Mouse (Mus musculus) lung, embryonic 14.5 days (tissue): ENCODE results near the gene Mcm8. TPM values are rescaled to one million over a fixed set of nuclear protein-coding genes. Genes with fewer than 3 reads are reported as not detected.

Experiments
- ATAC-seq: fragments of 200-750 bp; cut with Nextera tagmentation; 2 replicates; pipeline ENCODE4 v1.8.0; 2017; ENCODE audit warnings: mild to moderate bottlenecking, moderate TSS enrichment, moderate library complexity; ENCODE audit not compliant: insufficient read depth
- DNase-seq: peaks from one replicate; pipeline ENCODE4 v3.0.0-alpha.2; 2015
- H3K27ac ChIP-seq: fragments of 300-500 bp; sonication (generic); 2 replicates; pipeline ENCODE4 v1.5.1; 2014; ENCODE audit warnings: low read depth, mild to moderate bottlenecking, moderate library complexity
- H3K27me3 ChIP-seq: fragments of 300-500 bp; sonication (generic); 2 replicates; pipeline ENCODE4 v1.6.1; 2014; ENCODE audit warnings: low read length, control low read depth; ENCODE audit not compliant: insufficient read depth
- H3K36me3 ChIP-seq: fragments of 300-500 bp; sonication (generic); 2 replicates; pipeline ENCODE4 v1.6.1; 2014; ENCODE audit warnings: control low read depth; ENCODE audit not compliant: insufficient read depth
- H3K4me1 ChIP-seq: fragments of 300-500 bp; sonication (generic); 2 replicates; pipeline ENCODE4 v1.6.1; 2014; ENCODE audit warnings: antibody characterized with exemption, control low read depth; ENCODE audit not compliant: insufficient read depth
- H3K4me2 ChIP-seq: fragments of 300-500 bp; sonication (generic); 2 replicates; pipeline ENCODE4 v1.6.1; 2014; ENCODE audit warnings: mild to moderate bottlenecking
- H3K4me3 ChIP-seq: fragments of 300-500 bp; sonication (generic); 2 replicates; pipeline ENCODE4 v1.5.1; 2014; ENCODE audit warnings: low read depth, low read length
- H3K9ac ChIP-seq: fragments of 300-500 bp; sonication (generic); 2 replicates; pipeline ENCODE4 v1.6.1; 2014
- H3K9me3 ChIP-seq: fragments of 300-500 bp; sonication (generic); 2 replicates; pipeline ENCODE4 v1.6.1; 2016; ENCODE audit warnings: low read depth, low read length, control low read depth
- CTCF ChIP-seq: IDR thresholded peaks from 2 replicates; pipeline ENCODE4 v1.5.1; 2016; ENCODE audit warnings: antibody characterized with exemption, low read depth
- WGBS: fragments of 180-500 bp; shearing (Covaris S2); extraction: QIAGEN DNeasy Blood & Tissue Kit; methylation state at CpG from one replicate; pipeline ENCODE4 v1.1.7; 2014; 5-methylcytosine and 5-hydroxymethylcytosine counted together
- polyA plus RNA-seq: library from polyadenylated mRNA; unstranded; fragments of >200 nt; fragmentation: Nextera tagmentation; extraction: Ambion mirVana; gene quantifications from 2 replicates; pipeline ENCODE4 v1.2.1, GENCODE M21; 2014

Mcm8 gene
- polyA plus RNA-seq, 1 experiment from 2014 or later: 17.0 TPM

- Histone ChIP-seq H3K27ac (no peak overlapping the region), H3K4me1 (no peaks in the 10 kb centered on the region), H3K4me2 (no peak overlapping the region), H3K9ac (no peak overlapping the region), H3K9me3 (no peaks in the 10 kb centered on the region), H3K36me3 (0 out of 2 replicates have a peak, but pooled peaks cover 8% of the 10 kb centered on the region), H3K27me3 (no peaks in the 10 kb centered on the region), H3K4me3 (no peak overlapping the region)
- ATAC-seq: no peak
- DNase-seq: no peak
- 64% methylated on average over 5 of the region's 5 CpGs for WGBS
- TF ChIP-seq CTCF: no peak
Measured at GRCm38 (mm10) chr2:132856333-132856732, 40.4 kb downstream of the Mcm8 start.

DNA sequence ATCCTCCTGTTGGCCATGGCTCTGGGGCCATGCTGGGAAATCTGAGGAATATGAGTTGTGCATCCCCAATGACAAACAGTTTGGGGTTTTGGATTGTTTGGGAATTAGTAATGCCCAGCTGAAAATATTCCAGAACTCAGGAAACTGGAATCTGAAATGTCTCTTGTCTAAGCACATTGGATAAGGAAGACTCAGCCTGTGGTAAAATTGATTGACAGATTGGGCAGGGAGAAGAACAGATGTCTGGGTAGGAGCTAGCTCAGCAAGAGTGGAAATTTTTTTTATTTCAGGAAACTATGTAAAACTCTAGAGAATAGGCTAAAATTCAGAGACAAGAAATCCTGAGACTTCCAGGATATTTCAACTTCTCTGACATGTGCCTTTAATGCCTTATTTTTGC lies 44.5 kb downstream of the Mcm8 start:
- DNase-seq: no peak
- no peak for ATAC-seq
- H3K27me3 ChIP-seq: no peaks in the 10 kb centered on the region
- TF ChIP-seq CTCF: no peak
- H3K4me3 ChIP-seq: no peak overlapping the region
- peaks cover 7% of the 10 kb centered on the region; the same call in 1 of the 2 replicates for H3K36me3 ChIP-seq
- H3K9me3 ChIP-seq: no peaks in the 10 kb centered on the region
- no peaks in the 10 kb centered on the region for H3K4me1 ChIP-seq
- no peak overlapping the region for H3K4me2 ChIP-seq
- H3K9ac ChIP-seq: no peak overlapping the region
- H3K27ac ChIP-seq: no peak overlapping the region

- Histone ChIP-seq H3K27me3 (no peaks in the 10 kb centered on the region), H3K36me3 (peaks cover 14% of the 10 kb centered on the region; the same call in 1 of the 2 replicates), H3K4me2 (no peak overlapping the region), H3K4me1 (no peaks in the 10 kb centered on the region), H3K9me3 (no peaks in the 10 kb centered on the region), H3K9ac (no peak overlapping the region), H3K4me3 (no peak overlapping the region), H3K27ac (no peak overlapping the region)
- no peak for TF ChIP-seq CTCF
- WGBS: 81% methylated on average over 2 of the region's 2 CpGs
- no peak for ATAC-seq
- DNase-seq: no peak
Measured at GRCm38 (mm10) chr2:132861456-132861855, 45.5 kb downstream of the Mcm8 start.

DNA sequence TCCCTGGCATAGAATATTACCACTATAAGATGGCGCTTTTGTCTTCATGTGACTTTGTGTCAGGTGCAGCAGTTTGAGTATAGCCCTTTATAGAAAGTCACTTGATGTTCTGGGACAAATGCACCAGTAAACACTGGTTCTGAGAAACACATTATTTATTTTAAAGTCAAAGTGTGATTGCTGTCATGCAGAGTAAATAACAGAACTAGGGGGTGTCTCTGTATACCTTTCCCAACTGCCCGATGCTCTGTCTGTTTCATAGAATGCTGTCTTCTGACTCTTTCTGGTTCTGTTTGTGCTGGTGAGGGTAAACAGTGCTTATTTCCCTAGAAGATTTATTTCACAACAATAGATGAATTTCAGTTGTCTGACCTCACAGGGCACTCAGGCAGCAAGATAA lies 47.4 kb downstream of the Mcm8 start:
- ATAC-seq (no peak), DNase-seq (no peak)
- no peak overlapping the region for H3K4me2 ChIP-seq
- WGBS: 88% methylated on average over 2 of the region's 2 CpGs
- no peak overlapping the region for H3K9ac ChIP-seq
- H3K9me3 ChIP-seq: no peaks in the 10 kb centered on the region
- H3K4me1 ChIP-seq: no peaks in the 10 kb centered on the region
- peaks cover 25% of the 10 kb centered on the region; the same call in 1 of the 2 replicates for H3K36me3 ChIP-seq
- H3K27me3 ChIP-seq: no peaks in the 10 kb centered on the region
- no peak for TF ChIP-seq CTCF
- H3K4me3 ChIP-seq: no peak overlapping the region
- no peak overlapping the region for H3K27ac ChIP-seq

- ATAC-seq (no peak), DNase-seq (no peak)
- H3K9me3 ChIP-seq: no peaks in the 10 kb centered on the region
- H3K27ac ChIP-seq: no peak overlapping the region
- TF ChIP-seq CTCF: no peak
- no peaks in the 10 kb centered on the region for H3K4me1 ChIP-seq
- WGBS: 58% methylated on average over 5 of the region's 5 CpGs
- no peak overlapping the region for H3K9ac ChIP-seq
- H3K27me3 ChIP-seq: no peaks in the 10 kb centered on the region
- no peak overlapping the region for H3K4me2 ChIP-seq
- H3K36me3 ChIP-seq: peaks cover 25% of the 10 kb centered on the region; the same call in 1 of the 2 replicates
- H3K4me3 ChIP-seq: no peak overlapping the region
Measured at GRCm38 (mm10) chr2:132867521-132867920, 51.6 kb downstream of the Mcm8 start.

GRCm38 (mm10) chr2:132869682-132870081 lies 53.7 kb downstream of the Mcm8 start:
- 84% methylated on average over 5 of the region's 5 CpGs for WGBS
- DNase-seq (no peak), ATAC-seq (no peak)
- no peak overlapping the region for H3K4me3 ChIP-seq
- no peak overlapping the region for H3K27ac ChIP-seq
- H3K36me3 ChIP-seq: peaks cover 23% of the 10 kb centered on the region; the same call in 1 of the 2 replicates
- no peak overlapping the region for H3K4me2 ChIP-seq
- H3K4me1 ChIP-seq: no peaks in the 10 kb centered on the region
- H3K9ac ChIP-seq: no peak overlapping the region
- no peaks in the 10 kb centered on the region for H3K9me3 ChIP-seq
- no peaks in the 10 kb centered on the region for H3K27me3 ChIP-seq
- TF ChIP-seq CTCF: no peak

DNA sequence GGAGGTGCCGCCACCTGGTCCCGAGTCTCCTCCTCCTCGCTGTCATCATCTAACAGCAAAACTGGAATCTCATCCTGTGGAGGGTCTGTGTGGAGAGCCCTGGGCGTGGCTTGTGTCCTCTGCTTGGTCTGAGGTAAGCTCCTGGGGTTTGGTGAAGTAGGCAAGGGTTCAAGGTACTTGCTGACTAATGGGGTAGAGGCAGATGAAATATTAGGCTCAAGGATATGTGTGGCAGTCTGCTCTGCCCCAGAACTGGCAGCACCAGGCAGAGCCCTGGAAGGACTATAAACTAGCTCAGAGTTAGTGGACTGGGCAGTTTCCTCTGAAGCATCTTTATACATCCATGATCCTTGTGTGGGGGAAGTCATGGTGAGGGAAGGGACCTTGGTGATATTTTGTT lies 54.3 kb downstream of the Mcm8 start:
- no peak for ATAC-seq
- TF ChIP-seq CTCF: no peak

DNA sequence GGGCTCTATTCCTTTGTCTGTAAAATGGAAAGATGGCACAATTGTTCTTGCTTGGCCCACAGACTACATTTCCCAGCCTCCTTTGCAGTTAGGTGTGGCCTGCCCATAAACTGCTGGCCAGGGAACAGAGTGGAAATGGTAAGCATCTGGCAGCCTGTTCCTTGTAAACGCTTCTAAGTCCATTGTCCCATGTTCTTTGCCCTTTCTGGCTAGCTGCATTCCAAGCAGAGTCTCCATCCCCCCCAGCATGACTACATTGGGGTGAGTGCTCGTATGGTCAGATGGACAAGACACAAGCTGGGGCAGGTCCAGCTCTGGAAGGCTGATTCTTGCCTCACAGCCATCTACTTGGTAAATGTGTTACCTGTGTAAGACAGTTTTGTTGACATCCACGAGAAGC lies 55.7 kb downstream of the Mcm8 start:
- Histone ChIP-seq H3K4me2 (no peak overlapping the region), H3K27me3 (no peaks in the 10 kb centered on the region), H3K4me1 (no peaks in the 10 kb centered on the region), H3K4me3 (no peak overlapping the region), H3K27ac (no peak overlapping the region), H3K9me3 (no peaks in the 10 kb centered on the region), H3K36me3 (peaks cover 9% of the 10 kb centered on the region; the same call in 1 of the 2 replicates), H3K9ac (no peak overlapping the region)
- DNase-seq: no peak
- WGBS: 63% methylated on average over 3 of the region's 3 CpGs
- TF ChIP-seq CTCF: no peak
- ATAC-seq: no peak

More for the DNA sequence above, 54.3 kb downstream of the Mcm8 start:
- Histone ChIP-seq H3K4me1 (no peaks in the 10 kb centered on the region), H3K4me3 (no peak overlapping the region), H3K27me3 (no peaks in the 10 kb centered on the region), H3K4me2 (no peak overlapping the region), H3K27ac (no peak overlapping the region), H3K9me3 (no peaks in the 10 kb centered on the region), H3K36me3 (peaks cover 20% of the 10 kb centered on the region; the same call in 1 of the 2 replicates), H3K9ac (no peak overlapping the region)
- 61% methylated on average over 4 of the region's 4 CpGs for WGBS
- no peak for DNase-seq
